Mouse (Mus musculus) MEL (cell line): ENCODE data around the gene Fyn.

ENCODE experiments used
- CTCF ChIP-seq, 3 experiments: IDR thresholded peaks in 2 of 3; conservative IDR thresholded peaks in 1 of 3; 2 replicates each; pipeline ENCODE4 v1.5.1; 2011 to 2012; ENCODE audit warnings: low read length in 3 of 3, low read depth in 2 of 3, mild to moderate bottlenecking in 2 of 3, improper control_type of control experiment in 1 of 3, inconsistent platforms in 1 of 3, mixed read lengths in 1 of 3, moderate library complexity in 1 of 3; ENCODE audit not compliant: control insufficient read depth in 1 of 3, insufficient read depth in 1 of 3, poor library complexity in 1 of 3, severe bottlenecking in 1 of 3
- EP300 ChIP-seq, 2 experiments: IDR thresholded peaks; 2 replicates each; pipeline ENCODE4 v1.6.1; 2011; ENCODE audit warnings: improper control_type of control experiment in 2 of 2, low read length in 2 of 2, low read depth in 1 of 2, mild to moderate bottlenecking in 1 of 2
- GATA1 ChIP-seq: IDR thresholded peaks from 2 replicates; pipeline ENCODE4 v1.6.1; 2011; ENCODE audit warnings: low read depth, low read length, improper control_type of control experiment
- MXI1 ChIP-seq: IDR thresholded peaks from 2 replicates; pipeline ENCODE4 v1.6.1; 2011; ENCODE audit warnings: mild to moderate bottlenecking, low read depth, low read length, improper control_type of control experiment
- NRF1 ChIP-seq: IDR thresholded peaks from 2 replicates; pipeline ENCODE4 v1.6.1; 2014; ENCODE audit warnings: low read depth, mild to moderate bottlenecking, inconsistent platforms, low read length, improper control_type of control experiment, moderate library complexity; ENCODE audit not compliant: poor library complexity, insufficient read depth, severe bottlenecking
- POLR2A ChIP-seq, 2 experiments: IDR thresholded peaks; 2 replicates each; pipeline ENCODE4 v1.6.1; 2011 to 2012; ENCODE audit warnings: low read length in 2 of 2, mild to moderate bottlenecking in 2 of 2, control low read depth in 1 of 2, improper control_type of control experiment in 1 of 2, low read depth in 1 of 2, moderate library complexity in 1 of 2; ENCODE audit not compliant: control insufficient read depth in 1 of 2, insufficient read depth in 1 of 2, poor library complexity in 1 of 2
- POLR2AphosphoS2 ChIP-seq: IDR thresholded peaks from 2 replicates; pipeline ENCODE4 v1.6.1; 2011; ENCODE audit warnings: low read length, improper control_type of control experiment
- RAD21 ChIP-seq: IDR thresholded peaks from 2 replicates; pipeline ENCODE4 v1.6.1; 2011; ENCODE audit warnings: mild to moderate bottlenecking, low read depth, low read length, improper control_type of control experiment
- SMC3 ChIP-seq: IDR thresholded peaks from 2 replicates; pipeline ENCODE4 v1.6.1; 2011; ENCODE audit warnings: low read depth, low read length, improper control_type of control experiment
- TAL1 ChIP-seq: IDR thresholded peaks from 2 replicates; pipeline ENCODE4 v1.6.1; 2012; ENCODE audit warnings: mild to moderate bottlenecking, inconsistent platforms, low read length, moderate library complexity, mixed read lengths
- TCF12 ChIP-seq: IDR thresholded peaks from 2 replicates; pipeline ENCODE4 v1.6.1; 2014; ENCODE audit warnings: low read depth, mild to moderate bottlenecking, inconsistent platforms, low read length, improper control_type of control experiment, moderate library complexity
- USF1 ChIP-seq: IDR thresholded peaks from 2 replicates; pipeline ENCODE4 v1.6.1; 2014; ENCODE audit warnings: low read depth, mild to moderate bottlenecking, inconsistent platforms, low read length, improper control_type of control experiment, moderate library complexity
- ZC3H11A ChIP-seq: IDR thresholded peaks from 2 replicates; pipeline ENCODE4 v1.6.1; 2012; ENCODE audit warnings: low read depth, mild to moderate bottlenecking, inconsistent platforms, low read length, improper control_type of control experiment
- ZKSCAN1 ChIP-seq: IDR thresholded peaks from 2 replicates; pipeline ENCODE4 v1.6.1; 2012; ENCODE audit warnings: low read depth, mild to moderate bottlenecking, inconsistent platforms, low read length, improper control_type of control experiment, moderate library complexity

GRCm38 (mm10) chr10:39445870-39446269 is 77.2 kb downstream of the Fyn start:
- TF ChIP-seq USF1: no peak
- TF ChIP-seq NRF1: no peak
- TF ChIP-seq TCF12: no peak
- TF ChIP-seq POLR2A (IDR thresholded peaks at IDR 0.05; ENCODE audit: control insufficient read depth in 1 of 2, insufficient read depth in 1 of 2, low read depth in 1 of 2, low read length in 2 of 2, poor library complexity in 1 of 2): no peak
- TF ChIP-seq EP300 (IDR thresholded peaks at IDR 0.05; ENCODE audit: low read depth in 1 of 2, low read length in 2 of 2): no peak
- no peak for TF ChIP-seq RAD21
- TF ChIP-seq ZKSCAN1: no peak
- no peak for TF ChIP-seq ZC3H11A
- no peak for TF ChIP-seq POLR2AphosphoS2
- TF ChIP-seq TAL1: no peak
- TF ChIP-seq GATA1: no peak
- no peak for TF ChIP-seq CTCF (IDR thresholded peaks at IDR 0.05 in 2 of 3, conservative IDR thresholded peaks at IDR 0.05 in 1 of 3; ENCODE audit: control insufficient read depth in 1 of 3, insufficient read depth in 1 of 3, low read depth in 2 of 3, low read length in 3 of 3, poor library complexity in 1 of 3, severe bottlenecking in 1 of 3)
- no peak for TF ChIP-seq SMC3
- no peak for TF ChIP-seq MXI1
